Mouse (Mus musculus) heart, adult 9 months (tissue): ENCODE results near the gene Ifi27l2a.

Experiments used
- DNase-seq, 2 experiments: peaks; one replicate each; pipeline ENCODE4 v3.0.0; 2022; ENCODE audit warnings: low spot score in 2 of 2

The Ifi27l2a gene

DNA sequence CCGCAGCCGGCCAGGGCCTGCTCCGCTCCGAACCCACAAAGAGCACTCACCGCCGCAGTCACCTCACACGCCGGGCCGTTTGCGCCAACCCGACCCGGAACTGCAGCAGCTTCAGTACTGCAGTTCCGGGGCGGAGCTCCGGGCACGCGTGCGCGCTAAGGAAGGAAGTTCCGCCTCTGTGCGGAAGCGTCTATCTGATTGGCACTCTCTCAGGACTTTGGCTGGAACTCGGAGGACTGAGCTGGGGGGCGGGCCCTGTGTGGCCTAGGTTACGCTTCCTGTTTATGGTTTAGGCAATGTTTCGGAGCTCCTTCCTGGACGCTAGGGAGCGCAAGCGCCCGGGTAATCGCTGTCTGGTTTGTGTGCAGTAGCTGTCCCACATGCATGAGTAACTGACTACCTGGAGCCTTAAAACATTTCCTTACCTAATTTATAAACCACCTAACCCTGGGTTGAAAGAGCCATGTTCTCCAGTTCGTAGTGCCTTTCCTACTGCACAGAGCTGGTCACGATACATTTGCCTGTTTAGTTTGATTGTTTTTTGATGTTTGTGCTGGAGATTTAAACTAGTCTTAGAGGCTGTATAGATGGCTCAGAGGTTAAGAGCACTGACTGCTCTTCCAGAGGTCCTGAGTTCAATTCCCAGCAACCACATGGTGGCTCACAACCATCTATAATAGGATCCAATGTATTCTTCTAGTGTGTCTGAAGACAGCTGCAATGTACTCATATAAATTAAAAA lies 17.6 kb downstream of the Ifi27l2a start, which contains the start of gene Ddx24:
TSS of gene Ddx24 (minus strand) at position 102 of the 742 bp plus-strand sequence.
- DNase-seq: peak; percentile 98 to 99

DNA sequence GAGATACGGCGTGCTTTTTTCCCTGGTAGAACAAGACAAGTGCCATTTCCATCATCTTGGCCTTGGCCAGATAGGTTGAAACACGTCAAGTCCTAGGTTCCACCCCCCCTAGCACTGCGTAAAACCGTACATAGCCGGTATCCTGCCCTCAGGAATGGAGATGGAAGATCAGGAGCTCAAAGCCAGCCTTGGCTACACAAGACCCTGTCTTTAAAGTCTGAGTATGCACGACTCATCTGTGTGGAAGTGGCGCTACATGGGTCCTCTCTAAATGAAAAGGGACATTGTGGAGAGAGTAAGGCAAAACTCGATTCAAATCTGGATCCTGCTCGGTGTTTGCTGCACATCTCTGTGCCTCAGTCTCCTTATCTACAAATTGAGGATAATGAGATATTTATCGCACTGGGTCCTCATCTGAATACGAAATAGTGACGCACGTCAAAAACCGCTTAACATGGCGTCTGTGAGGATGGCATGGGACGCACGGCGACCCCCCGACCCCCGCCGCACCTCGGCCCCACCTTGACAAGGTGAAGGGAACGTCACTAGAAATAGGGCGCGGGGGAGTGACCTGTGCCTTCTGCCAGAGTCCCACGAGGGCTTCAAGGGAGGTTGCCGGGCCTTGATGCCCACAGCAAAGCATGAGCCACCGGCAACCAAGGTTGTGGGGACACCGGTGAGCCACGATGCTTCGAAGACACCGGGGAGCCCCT lies 18.3 kb downstream of the Ifi27l2a start:
- DNase-seq: no peak

GRCm38 (mm10) chr12:103408144-103408543 lies 35.3 kb downstream of the Ifi27l2a start:
- DNase-seq: no peak

GRCm38 (mm10) chr12:103407720-103408119 lies 35.8 kb downstream of the Ifi27l2a start, which contains the start of gene 9330161L09Rik:
9330161L09Rik (minus strand) TSS chr12:103407820.
- no peak for DNase-seq

- DNase-seq: no peak
Measured at GRCm38 (mm10) chr12:103404131-103404530, 39.3 kb downstream of the Ifi27l2a start.

DNA sequence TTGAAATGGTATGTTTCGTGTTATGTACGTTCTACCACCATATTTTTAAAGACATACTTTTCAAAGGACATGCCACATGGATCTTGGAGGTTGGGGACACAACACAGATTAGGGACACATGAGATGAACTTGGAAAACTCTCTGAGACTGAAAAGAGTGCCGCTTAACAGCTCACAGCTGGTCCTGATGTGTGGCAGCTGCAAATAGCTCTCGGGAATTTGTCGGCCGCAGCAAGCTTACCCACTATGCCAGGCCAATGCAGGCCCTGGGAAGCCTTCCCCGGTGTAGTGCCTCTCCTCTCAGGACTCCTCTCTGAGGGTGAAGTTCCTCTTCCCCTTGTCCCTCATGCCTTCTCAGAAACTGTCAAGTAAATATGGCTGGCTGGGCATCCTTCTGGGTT lies 46.7 kb downstream of the Ifi27l2a start:
- DNase-seq: no peak

DNA sequence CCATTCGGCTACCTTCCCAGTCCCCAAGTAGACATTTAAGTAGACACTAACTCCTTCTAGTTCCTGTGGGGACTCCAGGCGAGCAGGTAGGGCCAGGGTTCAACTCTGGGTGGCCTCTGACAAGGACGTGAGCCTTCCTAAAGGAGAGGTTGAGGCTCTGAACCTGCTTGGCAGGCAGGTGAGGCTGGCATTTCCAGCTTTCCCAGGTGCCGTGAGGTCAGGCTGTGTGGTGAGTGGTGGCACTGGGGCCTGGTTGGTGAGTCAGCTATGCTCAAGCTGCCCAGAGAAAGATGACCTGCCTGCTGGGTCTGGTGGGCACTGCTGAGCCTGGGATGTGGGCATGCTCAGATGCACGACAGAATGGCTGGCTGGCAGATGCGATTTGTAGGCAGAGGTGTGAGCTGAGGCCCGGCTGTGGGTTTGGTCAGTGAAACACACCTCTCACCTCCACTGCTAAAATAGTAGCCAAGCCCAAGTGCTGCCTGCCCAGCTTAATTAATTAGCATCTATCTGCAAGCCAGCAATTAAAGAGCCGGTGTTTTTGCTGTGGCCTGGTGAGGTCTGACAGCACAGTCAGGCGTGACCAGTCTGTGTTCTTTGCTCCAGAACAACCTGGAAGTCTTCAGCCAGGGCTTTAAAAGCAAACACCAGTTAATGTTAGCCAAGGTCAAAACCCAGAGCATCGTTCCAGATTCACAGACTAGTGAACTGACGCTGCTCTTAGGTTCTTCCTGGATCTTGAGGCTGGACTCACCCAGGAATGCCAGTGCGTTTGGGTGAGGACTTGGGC lies 47.8 kb downstream of the Ifi27l2a start:
- no peak for DNase-seq

GRCm38 (mm10) chr12:103393528-103393927 lies 50.0 kb downstream of the Ifi27l2a start:
- DNase-seq: no peak
